Mouse (Mus musculus): ENCODE measurements around the gene Acacb.
A peak's percentile ranks its signal among the peaks of the same experiment; 100 is the strongest.

Gene Acacb

DNA sequence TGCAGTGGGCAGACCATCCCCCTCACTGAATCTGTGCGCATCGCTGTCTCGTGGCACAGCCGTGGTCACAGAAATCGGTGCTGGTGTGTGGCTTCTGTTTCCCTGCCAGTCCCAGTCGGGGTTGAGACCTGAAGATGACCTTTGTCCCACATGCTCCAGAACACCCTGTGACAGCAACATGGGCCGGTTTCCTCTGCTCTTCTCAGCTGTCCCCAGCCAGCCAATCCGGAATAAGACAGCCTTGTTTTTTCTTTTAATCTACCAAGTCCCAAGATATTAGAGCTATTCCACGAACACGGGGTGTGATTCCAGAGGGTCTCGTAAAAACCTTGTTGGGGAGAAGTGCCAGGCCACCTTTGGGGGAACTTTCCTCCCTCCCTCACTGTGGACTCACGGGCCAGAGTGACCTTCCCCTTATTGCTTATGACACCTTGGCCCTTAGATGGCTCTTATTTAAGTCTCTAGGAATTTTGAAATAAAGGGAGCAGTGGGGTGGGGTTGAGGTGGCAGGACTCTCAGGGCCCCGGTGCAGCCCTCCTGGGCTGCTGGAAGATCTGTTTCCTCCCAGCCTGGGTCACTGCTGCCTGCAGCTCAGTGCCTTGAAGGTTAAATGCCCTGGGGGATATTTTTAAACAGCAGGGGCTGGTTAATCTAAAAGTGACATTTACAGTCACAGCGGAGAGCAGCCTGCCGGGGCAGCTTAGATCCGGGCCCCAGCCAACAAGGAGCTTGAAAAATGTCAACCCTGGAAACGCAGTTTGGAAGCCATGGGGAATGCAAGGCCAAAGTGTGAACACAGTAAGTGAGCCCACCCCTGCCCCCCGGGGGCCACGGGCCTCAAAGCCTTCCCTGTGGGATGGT lies at the start of gene Acacb:
Gene Acacb (plus strand): TSS at position 508 of the 861 bp plus-strand sequence.
- no peak for DNase-seq

DNA sequence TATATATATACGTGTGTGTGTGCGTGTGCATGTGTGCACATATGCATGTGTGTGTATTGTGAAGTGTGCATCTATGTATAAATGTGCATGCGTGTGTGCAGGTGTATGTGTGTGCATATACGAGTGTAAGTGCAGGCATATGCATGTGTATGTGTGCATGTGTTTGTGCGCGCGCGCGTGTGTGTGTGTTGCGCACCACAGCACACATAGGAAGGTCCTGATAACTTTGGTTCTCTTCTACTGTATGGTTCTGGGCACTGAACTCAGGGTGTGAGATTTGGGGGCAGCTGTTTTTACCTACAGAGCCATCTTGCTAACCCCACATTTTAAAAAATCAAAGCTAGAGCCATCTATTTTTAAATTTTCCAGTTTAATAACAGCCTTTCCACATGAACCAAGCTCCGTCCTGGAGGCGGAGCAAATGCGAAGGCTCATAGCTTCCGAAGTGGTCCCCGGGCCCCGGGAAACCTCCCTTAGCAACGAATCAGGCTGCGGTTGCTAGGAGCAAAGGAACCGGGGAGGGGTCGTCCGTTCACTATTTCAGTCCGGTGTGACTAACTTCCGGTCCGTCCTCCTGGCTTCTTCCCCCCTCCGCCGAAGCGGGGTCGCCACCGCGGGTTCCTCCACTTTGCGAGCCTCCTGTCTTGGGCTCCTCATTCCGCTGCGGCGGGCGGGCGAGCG lies 46.5 kb upstream of the Acacb start:
- peak; percentile 92 for DNase-seq

DNA sequence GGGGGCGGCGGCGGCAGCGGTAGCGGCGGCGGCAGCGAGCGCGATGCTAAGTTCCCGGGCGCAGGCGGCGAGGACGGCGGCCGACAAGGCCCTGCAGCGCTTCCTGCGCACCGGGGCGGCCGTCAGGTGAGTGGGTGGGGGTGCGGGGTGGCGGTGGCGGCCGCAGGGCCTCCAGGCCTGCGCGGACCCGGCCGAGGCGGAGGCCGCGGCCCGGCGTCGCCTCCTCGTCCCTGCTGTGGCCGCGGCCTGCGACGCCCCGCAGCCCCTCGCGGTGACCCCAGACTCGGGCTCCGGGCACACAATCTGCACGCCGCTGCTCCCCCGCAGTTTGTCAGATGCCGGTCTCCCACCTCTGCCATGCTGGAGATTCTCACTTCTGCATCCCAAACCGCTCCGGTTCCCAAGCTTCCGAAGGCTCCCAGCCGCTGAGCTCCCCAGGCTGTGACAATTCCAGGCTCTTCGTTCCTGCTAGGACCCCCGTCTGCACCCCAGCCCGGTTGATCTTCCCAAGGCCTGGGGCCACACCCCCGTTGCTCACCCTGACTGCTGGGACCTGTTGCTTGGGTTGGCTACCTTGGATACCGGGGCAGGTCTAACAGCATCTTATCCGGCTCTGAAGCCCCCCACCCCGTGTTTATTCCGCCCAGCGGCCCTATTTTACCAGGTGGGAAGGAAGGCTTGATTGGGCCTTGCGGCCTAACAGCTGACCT lies 45.8 kb upstream of the Acacb start:
- no peak for DNase-seq

DNA sequence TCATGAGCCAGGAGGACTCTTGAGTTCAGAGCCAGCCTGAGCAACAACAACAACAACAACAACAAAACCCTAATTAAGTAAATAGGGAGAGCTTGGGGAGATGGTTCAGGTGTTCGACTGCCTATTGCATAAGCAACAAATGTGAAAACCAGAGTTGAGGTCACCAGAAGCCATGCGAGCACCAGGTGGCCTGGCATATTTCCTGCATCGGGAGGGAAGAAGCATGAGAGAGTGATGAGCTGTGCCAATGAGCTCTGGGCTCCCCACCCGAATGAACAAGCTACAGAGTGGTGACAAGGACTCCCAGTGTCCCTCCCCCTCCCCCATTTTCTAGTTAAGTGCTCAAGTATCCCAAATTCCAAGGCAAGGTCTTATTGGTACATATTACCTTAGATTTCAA lies 44.5 kb upstream of the Acacb start:
- DNase-seq, result no peak

DNA sequence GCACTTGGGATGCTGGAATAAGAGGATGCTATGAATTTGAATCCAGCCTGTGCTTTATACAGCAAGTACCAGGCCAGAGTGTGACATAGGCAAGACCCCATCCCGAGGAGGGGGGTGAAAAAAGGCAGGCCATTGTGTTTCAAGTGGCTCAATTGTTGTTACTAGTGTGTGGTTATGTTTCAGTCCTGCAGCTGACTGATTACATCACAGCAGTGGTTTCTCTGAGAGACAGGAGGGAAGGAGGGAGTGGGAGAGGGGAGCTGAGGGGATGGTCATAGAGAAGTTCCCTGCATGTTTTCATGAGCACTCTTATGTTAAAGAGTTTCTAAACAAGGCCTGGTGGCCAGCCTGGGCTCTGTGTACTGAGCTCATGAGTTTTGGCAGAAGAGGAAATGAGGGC lies 43.5 kb upstream of the Acacb start:
- DNase-seq, result no peak

DNA sequence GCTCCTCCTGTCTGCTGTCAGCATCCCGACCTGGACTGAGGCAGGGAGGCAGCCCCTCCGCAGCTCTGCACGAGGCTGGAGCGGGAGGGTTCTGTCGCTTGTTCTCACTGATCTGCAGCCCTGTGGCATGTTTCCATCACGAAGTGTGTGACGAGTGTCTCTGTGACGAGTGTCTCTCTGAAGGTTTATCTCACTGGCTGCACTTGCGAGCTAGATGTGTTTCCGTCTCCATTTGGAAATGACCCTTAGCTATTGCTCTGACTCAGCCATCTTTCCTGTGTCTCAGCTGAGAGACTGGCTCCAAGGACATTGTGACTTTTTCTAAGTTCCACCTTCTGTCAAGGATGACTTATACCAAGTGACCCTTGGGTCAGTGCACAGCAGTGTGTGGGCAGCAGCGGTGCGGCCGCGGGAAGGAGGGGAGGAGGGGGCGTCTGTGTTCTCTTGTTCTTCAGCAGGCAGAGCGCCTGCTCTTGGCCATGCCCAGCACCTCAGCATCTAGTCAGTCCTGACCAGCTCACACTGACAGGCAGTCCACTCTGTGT lies 39.9 kb upstream of the Acacb start:
- no peak for DNase-seq

DNA sequence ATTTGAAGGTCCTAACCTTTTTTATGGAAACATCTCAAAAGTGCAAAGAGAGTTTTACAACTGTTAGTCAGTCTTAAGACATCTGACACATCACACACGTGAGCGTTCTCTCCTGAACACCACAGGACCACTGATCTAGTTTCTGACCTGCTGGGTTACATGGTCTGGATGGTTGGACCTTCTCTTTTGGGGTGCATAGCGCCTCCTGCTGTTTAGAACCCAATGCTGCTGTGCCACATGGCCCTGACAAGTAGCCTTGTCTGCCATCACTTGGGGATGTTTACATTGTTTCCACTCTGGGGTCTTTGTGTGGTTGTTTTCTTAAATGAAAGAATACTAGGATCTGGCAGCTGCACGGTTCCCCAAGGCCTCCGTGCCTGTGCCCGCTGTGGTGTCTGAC lies 33.0 kb upstream of the Acacb start:
- no peak for DNase-seq

DNA sequence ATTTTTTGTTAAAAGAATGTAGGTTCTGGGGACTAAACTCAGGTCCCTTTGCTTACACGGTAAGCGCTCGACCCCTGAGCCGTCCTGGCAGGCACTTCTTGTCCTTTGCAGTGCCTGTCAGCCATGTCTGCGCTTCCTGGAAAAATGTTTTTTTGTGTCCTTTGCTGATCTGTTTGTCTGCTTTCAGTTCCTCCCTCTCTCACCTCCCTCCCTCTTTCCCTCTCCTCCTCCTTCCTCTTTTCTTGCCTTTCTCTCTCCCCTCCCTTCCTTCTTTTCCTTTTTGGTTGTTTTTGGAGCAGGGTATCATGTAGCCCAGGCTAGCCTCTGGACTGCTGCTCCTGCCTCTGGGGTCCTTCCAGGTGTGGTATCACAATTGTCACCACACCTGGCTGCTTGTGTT lies 31.3 kb upstream of the Acacb start:
- no peak for DNase-seq

DNA sequence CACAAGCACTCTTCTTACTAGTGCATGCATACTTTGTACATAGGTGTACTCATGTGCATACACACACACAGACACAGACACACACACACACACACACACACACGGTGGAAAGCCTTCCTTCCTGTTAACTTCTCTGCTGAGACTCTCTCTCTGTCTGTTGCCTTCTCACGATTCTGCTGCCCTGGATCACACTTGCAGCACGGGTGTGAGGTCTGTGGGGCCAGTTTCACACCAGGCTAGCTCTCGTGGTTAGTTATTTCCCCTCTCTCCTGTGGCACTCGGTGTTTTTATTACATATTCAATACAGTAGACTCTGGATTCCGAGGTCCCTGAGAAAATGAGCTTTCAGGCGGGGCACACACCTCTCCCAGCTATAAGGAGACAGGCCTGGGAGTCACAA lies 29.7 kb upstream of the Acacb start:
- no peak for DNase-seq

DNA sequence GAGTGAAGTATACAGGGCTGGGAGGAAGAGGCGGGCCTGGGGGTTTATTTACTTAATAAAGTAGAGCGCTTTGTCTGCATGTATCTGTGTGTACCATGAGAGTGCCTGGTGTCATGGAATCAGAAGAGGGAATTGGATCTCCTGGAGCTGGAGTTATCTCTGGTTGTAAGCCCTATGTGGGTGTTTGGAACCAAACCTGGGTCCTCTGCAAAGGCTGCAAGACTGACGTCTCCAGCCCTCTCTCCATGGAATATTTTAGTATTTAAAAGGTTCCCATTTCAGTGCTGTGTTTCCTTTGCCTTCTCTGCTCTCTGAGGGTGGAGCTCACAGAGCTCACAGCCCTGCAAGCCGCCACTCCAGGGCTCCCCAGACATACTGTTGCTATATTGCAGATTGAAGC lies 26.5 kb upstream of the Acacb start:
- DNase-seq, result no peak

DNA sequence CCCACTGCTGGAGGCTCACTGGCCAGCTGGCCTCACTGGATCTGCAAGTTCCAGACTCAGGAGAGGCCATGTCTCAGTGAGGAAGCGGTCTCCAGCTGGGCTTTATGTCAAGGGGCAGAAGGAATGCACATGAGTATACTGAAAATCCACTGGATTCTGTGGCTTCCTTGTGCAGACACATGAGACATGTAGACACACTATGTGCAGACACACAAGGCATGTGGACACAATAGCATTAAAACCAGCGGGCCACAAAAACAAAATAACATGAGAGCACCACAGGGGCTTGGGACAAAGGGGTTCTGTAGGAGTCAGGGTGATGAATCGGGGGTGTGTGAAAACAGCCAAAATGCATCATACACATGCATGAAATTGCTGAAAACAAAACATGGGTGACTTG lies 20.3 kb upstream of the Acacb start:
- DNase-seq, result no peak

DNA sequence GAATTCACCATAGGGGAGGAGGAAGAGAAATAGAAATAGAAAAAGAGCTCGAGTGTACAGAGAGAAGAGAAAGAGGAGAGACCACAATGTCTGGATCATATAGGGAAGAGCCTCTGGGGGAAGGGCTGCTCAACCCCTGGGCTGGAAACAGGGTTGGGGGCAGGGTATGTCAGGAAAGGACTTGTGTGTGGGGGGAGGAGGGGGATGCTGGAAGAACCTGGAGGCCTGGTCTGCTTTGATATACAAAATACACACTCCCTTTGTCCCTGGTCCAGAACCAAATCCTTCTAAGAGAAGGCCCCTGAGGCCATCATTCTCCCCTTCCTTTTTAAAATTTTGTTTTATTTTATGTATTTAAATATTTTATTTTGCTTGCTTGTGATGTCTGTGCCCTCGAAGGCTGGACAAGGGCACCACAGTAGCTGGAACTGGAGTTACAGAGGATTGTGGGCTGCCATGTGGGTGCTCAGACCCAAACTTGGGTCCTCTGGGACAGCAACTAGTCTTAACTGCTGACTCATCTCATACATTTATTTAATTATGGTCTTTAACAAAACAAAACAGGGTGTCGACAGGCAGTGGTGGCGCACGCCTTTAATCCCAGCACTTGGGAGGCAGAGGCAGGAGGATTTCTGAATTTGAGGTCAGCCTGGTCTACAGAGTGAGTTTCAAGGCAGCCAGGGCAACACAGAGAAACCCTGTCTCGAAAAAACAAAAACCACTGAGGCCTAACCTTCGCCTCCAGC lies 19.7 kb upstream of the Acacb start:
- DNase-seq, result no peak

DNA sequence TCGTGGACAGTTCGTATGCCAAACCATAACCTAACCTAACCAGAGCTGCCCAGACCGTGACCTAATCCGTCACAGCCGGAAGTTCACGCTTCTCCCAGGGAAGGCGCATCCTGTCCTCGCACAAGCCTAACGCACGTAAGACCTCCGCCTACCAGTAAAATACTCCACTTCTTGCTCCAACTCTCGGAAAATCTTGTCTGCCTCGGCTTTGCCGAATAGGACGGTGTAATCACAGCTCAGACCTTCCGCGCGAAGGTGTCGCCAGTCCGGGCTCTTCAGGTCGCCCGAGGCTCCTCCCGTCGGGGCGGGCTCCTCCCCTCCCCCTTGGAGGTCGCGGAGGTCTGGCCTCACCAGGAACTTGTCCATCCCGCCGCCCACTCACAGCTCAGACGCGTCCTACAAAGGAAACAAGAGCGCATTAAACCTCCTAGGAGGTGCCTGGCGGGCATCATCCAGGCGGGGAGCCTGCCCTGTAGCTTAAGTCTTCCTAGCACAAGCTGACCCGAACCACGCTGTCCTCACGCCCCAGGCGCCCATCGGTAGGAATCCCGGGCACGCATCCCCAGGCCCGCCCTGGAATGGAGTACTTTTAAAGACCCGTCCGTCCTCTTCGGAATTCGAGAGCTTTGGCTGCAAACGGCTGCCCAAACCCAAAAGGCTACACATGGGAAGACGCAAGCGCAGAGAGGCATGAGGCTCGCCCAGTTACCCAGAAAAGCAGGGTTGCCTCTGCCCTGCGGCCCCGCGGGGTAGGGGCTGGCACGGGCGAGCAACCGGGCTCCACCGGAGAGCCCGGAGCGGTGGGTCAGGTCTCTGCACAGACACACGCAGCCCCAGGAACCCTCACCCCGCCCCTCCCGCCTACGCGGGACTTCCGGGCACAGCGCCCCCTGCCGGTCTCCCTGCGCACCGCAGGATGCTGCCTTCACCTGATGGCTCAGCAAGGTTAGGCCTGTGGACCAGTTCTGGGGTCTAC lies 18.7 kb upstream of the Acacb start, which contains the start of gene Alkbh2:
Gene Alkbh2 (minus strand): TSS at position 845 of the 976 bp plus-strand sequence.
- peak; percentile 78 for DNase-seq

DNA sequence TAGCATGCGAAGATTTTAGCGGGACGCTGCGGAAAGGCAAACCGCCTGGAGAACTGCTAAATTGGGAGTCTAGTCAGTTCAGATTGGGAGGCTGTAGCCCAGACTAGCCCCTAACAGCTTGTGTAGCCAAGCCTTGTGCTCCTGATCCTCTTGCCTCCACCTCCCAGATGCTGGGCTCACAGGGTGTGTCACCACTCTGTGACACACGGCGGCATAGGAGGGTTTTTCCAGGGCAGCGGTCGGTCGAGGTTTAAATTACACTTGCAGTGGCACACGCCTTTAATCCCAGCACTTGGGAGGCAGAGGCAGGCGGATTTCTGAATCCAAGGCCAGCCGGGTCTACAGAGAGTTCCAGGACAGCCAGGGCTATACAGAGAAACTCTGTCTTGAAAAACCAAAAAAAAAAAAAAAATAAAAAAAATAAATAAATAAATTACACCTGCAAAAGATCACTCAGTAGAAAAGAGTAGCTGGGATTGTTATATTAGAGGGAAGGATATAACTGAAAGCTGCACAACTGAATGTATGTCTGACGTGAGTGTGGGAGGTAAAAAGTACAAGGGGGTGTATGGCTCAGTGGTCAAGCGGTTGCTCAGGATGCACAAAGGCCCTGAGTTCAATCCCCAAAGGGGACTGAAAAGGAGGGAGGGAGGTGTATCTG lies 16.7 kb upstream of the Acacb start:
- no peak for DNase-seq

DNA sequence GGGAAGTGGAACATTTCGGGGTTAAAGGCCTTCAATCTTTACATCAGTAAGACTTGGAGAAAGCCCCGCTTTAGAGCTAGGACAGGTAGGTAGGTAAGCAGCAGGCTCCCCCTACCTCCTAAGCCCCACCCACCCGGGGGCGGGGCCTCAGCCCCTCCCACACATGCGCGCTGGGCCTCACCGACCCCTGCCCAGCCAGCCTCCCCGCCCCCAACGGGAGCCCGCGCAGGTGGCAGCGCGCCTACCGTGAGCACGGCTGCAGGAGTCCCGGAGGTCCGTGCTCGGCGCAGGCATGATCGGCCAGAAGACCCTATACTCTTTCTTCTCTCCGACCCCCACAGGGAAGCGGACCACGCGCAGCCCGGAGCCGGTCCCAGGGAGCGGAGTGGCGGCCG lies 16.1 kb upstream of the Acacb start, which contains the start of gene Ung:
Gene Ung (plus strand): TSS at position 176 of the 395 bp plus-strand sequence.
- peak; percentile 37 for DNase-seq

DNA sequence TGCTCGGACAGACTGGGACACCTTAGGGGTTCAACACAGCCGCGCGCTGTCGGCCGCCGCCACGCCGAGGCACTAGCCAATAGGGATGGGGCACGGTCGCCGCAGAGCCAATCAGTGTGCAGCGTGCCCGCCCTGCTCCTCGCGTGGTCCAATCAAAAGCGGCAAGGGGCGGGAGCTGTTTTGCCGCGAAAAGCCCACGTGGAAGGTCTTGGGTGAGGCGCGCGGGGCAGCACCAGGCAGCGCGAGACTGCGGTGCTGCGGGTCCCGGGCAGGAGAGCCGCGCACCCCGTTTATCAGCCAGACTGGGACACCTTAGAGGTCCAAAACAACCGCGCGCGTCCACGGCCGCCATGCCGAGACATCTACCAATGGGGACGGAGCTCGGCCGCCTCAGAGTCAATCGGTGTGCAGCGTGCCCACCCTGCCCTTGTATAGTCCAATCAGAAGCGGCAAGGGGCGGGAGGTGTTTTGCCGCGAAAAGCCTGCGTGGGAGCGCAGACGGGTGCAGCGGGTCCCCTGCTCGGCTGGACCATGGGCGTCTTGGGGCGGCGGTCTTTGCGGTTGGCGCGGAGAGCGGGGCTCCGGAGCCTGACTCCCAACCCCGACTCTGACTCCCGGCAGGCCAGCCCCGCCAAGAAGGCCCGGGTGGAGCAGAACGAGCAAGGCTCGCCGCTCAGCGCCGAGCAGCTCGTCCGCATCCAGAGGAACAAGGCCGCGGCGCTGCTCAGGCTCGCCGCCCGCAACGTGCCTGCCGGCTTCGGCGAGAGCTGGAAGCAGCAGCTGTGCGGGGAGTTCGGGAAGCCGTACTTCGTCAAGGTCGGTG lies 15.4 kb upstream of the Acacb start:
- peak; percentile 94 for DNase-seq

DNA sequence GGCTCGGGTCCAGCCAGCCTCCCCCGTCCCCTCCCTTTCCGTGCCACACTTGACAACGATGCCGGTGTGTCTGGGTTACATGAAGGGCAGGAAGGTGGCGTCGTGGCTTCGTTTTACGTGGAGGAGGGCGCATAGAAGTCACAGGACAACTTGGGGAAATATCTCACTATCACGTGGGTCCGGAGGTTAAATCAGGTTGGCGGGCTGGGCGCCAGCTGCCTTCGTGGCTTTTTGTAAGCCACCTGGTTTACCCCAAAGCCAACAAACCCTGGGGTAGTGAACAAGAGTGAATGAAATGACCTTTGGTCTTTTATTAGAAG lies 14.9 kb upstream of the Acacb start:
- DNase-seq, result peak; percentile 39

DNA sequence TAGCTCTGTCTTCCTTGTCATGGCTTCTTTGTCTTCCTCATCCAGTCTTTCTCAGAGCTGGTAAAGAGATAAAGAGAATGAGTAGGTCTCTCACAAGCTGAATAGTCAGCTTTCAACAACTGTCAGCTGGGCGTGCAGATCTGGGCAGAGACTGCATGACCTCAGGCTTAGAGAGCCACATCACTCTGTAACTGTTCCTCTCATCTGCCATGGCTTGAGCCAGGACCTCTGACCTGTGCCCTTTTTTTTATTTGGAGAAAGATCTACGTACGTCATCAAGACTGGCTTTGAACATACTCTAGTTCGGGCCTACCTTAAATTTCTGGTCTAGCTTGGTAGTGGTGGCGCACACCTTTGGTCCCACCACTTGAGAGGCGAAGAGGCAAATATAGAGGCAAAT lies 13.5 kb upstream of the Acacb start:
- no peak for DNase-seq

DNA sequence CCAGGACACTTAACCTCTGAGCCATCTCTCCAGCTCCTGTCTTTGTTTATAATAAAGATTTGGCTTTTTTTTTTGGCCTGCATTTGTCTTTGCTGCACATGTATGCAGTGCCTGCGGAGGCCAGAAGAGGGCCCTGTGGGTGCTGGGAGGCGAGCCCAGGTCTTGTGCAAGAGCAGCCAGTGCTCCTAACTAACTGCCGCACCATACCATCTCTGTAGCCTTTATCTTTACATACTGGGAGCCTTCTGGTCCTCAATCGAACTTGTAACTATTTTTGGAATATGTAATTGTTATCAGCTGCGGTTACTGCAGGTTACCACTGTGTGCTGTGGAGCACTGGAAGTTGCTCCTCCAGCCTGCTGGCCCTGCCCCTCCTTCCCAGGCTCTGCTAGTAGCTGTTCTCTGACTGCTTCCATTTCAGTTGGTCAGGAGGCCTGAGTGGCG lies 12.2 kb upstream of the Acacb start:
- DNase-seq, result peak; percentile 56

DNA sequence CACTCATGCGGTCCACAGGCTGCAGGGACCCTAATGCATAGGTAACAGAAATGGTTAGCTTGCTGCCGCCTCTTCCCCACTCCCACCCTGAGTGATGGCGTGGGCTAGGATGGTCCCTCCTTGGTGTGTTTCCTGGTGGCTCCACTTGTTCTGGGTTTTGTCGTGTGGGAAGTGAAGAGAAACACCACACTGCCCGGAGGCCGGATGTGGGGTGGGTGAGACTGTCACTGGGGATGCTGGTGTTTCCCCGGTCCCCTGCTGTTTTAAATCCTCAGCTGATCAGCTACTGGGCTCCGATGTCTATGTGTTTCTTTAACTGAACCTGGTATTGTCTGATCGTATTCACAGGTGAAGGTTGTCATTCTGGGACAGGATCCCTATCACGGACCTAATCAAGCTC lies 10.8 kb upstream of the Acacb start:
- no peak for DNase-seq
